In genomic region chr2:181384919-181385391, GRCm38 (mm10) we compare ENCODE assay signal across 10 mouse cellular contexts. TPM values are rescaled to one million over a fixed set of nuclear protein-coding genes. Genes with fewer than 3 reads are reported as not detected.
A peak's percentile ranks its signal among the peaks of the same experiment; 100 is the strongest.
DNase-seq lines count a peak whose midpoint lies in the region; ATAC-seq and TF ChIP-seq lines count a peak whose summit lies in the region.
"Had no signal": no experiment of that assay in that cellular context is flagged by ENCODE, and none has a peak within 500 bp of the region (broad histone marks: within the 10 kb centered on the region; RNA-seq: fewer than 3 reads in every experiment).

No protein-coding gene starts in this region.

- WGBS in limb, embryonic 15.5 days: 69% methylated on average over 4 of the region's 4 CpGs
- 75% methylated on average over 4 of the region's 4 CpGs for WGBS in liver, postnatal 0 days (ENCODE audit: insufficient replicate concordance)

- H3K4me3 ChIP-seq in limb, embryonic 15.5 days: no peak overlapping the region
- H3K4me3 ChIP-seq in liver, postnatal 0 days (ENCODE audit: low read depth, low read length): no peak overlapping the region

- H3K9ac ChIP-seq in limb, embryonic 15.5 days: no peak overlapping the region
- no peak overlapping the region for H3K9ac ChIP-seq in liver, postnatal 0 days (replicated peaks)

- no peaks in the 10 kb centered on the region for H3K27me3 ChIP-seq in limb, embryonic 15.5 days
- no peaks in the 10 kb centered on the region for H3K27me3 ChIP-seq in liver, postnatal 0 days (ENCODE audit: insufficient read depth, low read length)
- H3K27me3 ChIP-seq: Patski had no signal

- peaks cover 64% of the 10 kb centered on the region for H3K36me3 ChIP-seq in limb, embryonic 15.5 days
- peaks cover 30% of the 10 kb centered on the region for H3K36me3 ChIP-seq in liver, postnatal 0 days (replicated peaks; ENCODE audit: insufficient read depth, low read length)

- peak; percentile 45; the same call in 1 of the 2 replicates for ATAC-seq in limb, embryonic 15.5 days (ENCODE audit: insufficient number of reproducible peaks, low FRiP score, low TSS enrichment, low read depth)
- ATAC-seq in megakaryocyte-erythroid progenitor cell, adult 5-6 weeks (replicated peaks; ENCODE audit: low FRiP score, low TSS enrichment, poor library complexity, severe bottlenecking): no peak
- ATAC-seq in liver, postnatal 0 days: no peak
- ATAC-seq: Patski had no signal

- H3K27ac ChIP-seq in limb, embryonic 15.5 days: peak overlapping the region; percentile 65
- no peak overlapping the region for H3K27ac ChIP-seq in liver, postnatal 0 days (ENCODE audit: low read depth)
- H3K27ac ChIP-seq: macrophage had no signal

- no peak for TF ChIP-seq POLR2A in brain, embryonic 14.5 days (IDR thresholded peaks at IDR 0.05; ENCODE audit: borderline replicate concordance, extremely low read depth, insufficient read depth, insufficient read length, poor library complexity, severe bottlenecking)

- no peak for TF ChIP-seq CTCF in brain, embryonic 14.5 days (IDR thresholded peaks at IDR 0.05; ENCODE audit: borderline replicate concordance, extremely low read depth, insufficient read depth, insufficient read length)
- no peak for TF ChIP-seq CTCF in liver, postnatal 0 days (IDR thresholded peaks at IDR 0.05; ENCODE audit: low read depth)

- H3K4me2 ChIP-seq in limb, embryonic 15.5 days: no peak overlapping the region
- no peak overlapping the region for H3K4me2 ChIP-seq in liver, postnatal 0 days (ENCODE audit: low read depth, low read length)

- no peak for TF ChIP-seq EP300 in liver, postnatal 0 days (IDR thresholded peaks at IDR 0.05; ENCODE audit: low read depth)

- peaks cover 20% of the 10 kb centered on the region for H3K4me1 ChIP-seq in limb, embryonic 15.5 days
- no peaks in the 10 kb centered on the region for H3K4me1 ChIP-seq in liver, postnatal 0 days (ENCODE audit: insufficient read depth)

- DNase-seq in kidney, adult 9 months: peak; percentile 20
- DNase-seq in kidney, adult 11 months: no peak
- peak; percentile 32 for DNase-seq in brain, embryonic 14.5 days (ENCODE audit: low read depth)
- DNase-seq in gastrocnemius, postnatal 10 days: peak; percentile 77
- peak; percentile 74 for DNase-seq in testis, postnatal 10 days (ENCODE audit: low spot score)
- DNase-seq in liver, postnatal 0 days: no peak

- no peaks in the 10 kb centered on the region for H3K9me3 ChIP-seq in limb, embryonic 15.5 days
- H3K9me3 ChIP-seq in liver, postnatal 0 days (ENCODE audit: low read length): no peaks in the 10 kb centered on the region

RNA-seq across cellular contexts. Expression of gene Lime1, which starts 5.1 kb away (rescaled TPM):
- 98.7 and 147 TPM in 2 replicates for polyA plus RNA-seq in brain, embryonic 14.5 days (2012; rRNA removed)
- 1 to 10 TPM; 5.8 to 9.7 TPM for total RNA-seq in gastrocnemius, postnatal 10 days (2021)
- 22.7 and 23.7 TPM in 2 replicates for polyA plus RNA-seq in limb, embryonic 15.5 days (2015; fragmentation: Nextera tagmentation; extraction: Ambion mirVana)
- 31.0 and 50.4 TPM in 2 replicates for total RNA-seq in megakaryocyte-erythroid progenitor cell, adult 5-6 weeks (2014; fragmentation: Nextera tagmentation)
- total RNA-seq in megakaryocyte-erythroid progenitor cell, adult 5-6 weeks (2017): 19.8 and 26.8 TPM in 2 replicates
- polyA plus RNA-seq in liver, postnatal 0 days (2015; fragmentation: Nextera tagmentation; extraction: Ambion mirVana): 3.7 and 4.0 TPM in 2 replicates

RNA-seq across cellular contexts. Expression of gene Arfrp1, which starts 19.8 kb away (rescaled TPM):
- 92.9 and 110 TPM in 2 replicates for polyA plus RNA-seq in brain, embryonic 14.5 days (2012; rRNA removed)
- total RNA-seq in gastrocnemius, postnatal 10 days (2021): 10 to 100 TPM; 25.2 to 30.8 TPM
- polyA plus RNA-seq in limb, embryonic 15.5 days (2015; fragmentation: Nextera tagmentation; extraction: Ambion mirVana): 59.0 and 64.8 TPM in 2 replicates
- 53.3 and 66.5 TPM in 2 replicates for total RNA-seq in megakaryocyte-erythroid progenitor cell, adult 5-6 weeks (2014; fragmentation: Nextera tagmentation)
- 52.8 and 72.9 TPM in 2 replicates for total RNA-seq in megakaryocyte-erythroid progenitor cell, adult 5-6 weeks (2017)
- 17.9 and 19.4 TPM in 2 replicates for polyA plus RNA-seq in liver, postnatal 0 days (2015; fragmentation: Nextera tagmentation; extraction: Ambion mirVana)

RNA-seq across cellular contexts. Expression of gene Zgpat, which starts 20.2 kb away (rescaled TPM):
- polyA plus RNA-seq in brain, embryonic 14.5 days (2012; rRNA removed): 117 and 126 TPM in 2 replicates
- 10 to 100 TPM; 13.1 to 18.3 TPM for total RNA-seq in gastrocnemius, postnatal 10 days (2021)
- polyA plus RNA-seq in limb, embryonic 15.5 days (2015; fragmentation: Nextera tagmentation; extraction: Ambion mirVana): 40.4 and 42.1 TPM in 2 replicates
- total RNA-seq in megakaryocyte-erythroid progenitor cell, adult 5-6 weeks (2014; fragmentation: Nextera tagmentation): 20.3 and 25.2 TPM in 2 replicates
- 26.2 and 45.0 TPM in 2 replicates for total RNA-seq in megakaryocyte-erythroid progenitor cell, adult 5-6 weeks (2017)
- polyA plus RNA-seq in liver, postnatal 0 days (2015; fragmentation: Nextera tagmentation; extraction: Ambion mirVana): 7.7 and 9.4 TPM in 2 replicates

Comparison
In these comparisons a context has a peak if more than half of its experiments do, and no peak if none do; other contexts are left out.
1. DNase-seq: peak in kidney, adult 9 months (single experiment), brain, embryonic 14.5 days (single experiment), gastrocnemius, postnatal 10 days (single experiment) and testis, postnatal 10 days (single experiment); none in kidney, adult 11 months (single experiment) and liver, postnatal 0 days (single experiment).